Mouse (Mus musculus) kidney, embryonic 14.5 days (tissue): ENCODE results near the gene Ap3b1. TPM values are rescaled to one million over a fixed set of nuclear protein-coding genes. Genes with fewer than 3 reads are reported as not detected.

Experiments
- ATAC-seq: fragments of 200-750 bp; cut with Nextera tagmentation; 2 replicates; pipeline ENCODE4 v1.8.0; 2017; ENCODE audit warnings: moderate number of reproducible peaks, mild to moderate bottlenecking, moderate TSS enrichment, moderate library complexity; ENCODE audit not compliant: low FRiP score, low TSS enrichment
- H3K27ac ChIP-seq: fragments of 300-500 bp; sonication (generic); 2 replicates; pipeline ENCODE4 v1.5.1; 2014; ENCODE audit warnings: low read depth, mild to moderate bottlenecking, low read length, moderate library complexity, mixed read lengths
- H3K27me3 ChIP-seq: fragments of 300-500 bp; sonication (generic); 2 replicates; pipeline ENCODE4 v1.6.1; 2014; ENCODE audit warnings: mild to moderate bottlenecking, low read length; ENCODE audit not compliant: control insufficient read depth, insufficient read depth
- H3K36me3 ChIP-seq: fragments of 300-500 bp; sonication (generic); 2 replicates; pipeline ENCODE4 v1.6.1; 2014; ENCODE audit warnings: low read length, mixed read lengths; ENCODE audit not compliant: control insufficient read depth, insufficient read depth
- H3K4me1 ChIP-seq: fragments of 300-500 bp; sonication (generic); 2 replicates; pipeline ENCODE4 v1.6.1; 2014; ENCODE audit warnings: low read length, mixed read lengths; ENCODE audit not compliant: control insufficient read depth, insufficient read depth
- H3K4me2 ChIP-seq: fragments of 300-500 bp; sonication (generic); replicated peaks from 2 replicates; pipeline ENCODE4 v1.6.1; 2014; ENCODE audit warnings: low read depth, mild to moderate bottlenecking, low read length
- H3K4me3 ChIP-seq: fragments of 300-500 bp; sonication (generic); 2 replicates; pipeline ENCODE4 v1.5.1; 2014; ENCODE audit warnings: mild to moderate bottlenecking, low read length
- H3K9ac ChIP-seq: fragments of 300-500 bp; sonication (generic); 2 replicates; pipeline ENCODE4 v1.6.1; 2014; ENCODE audit warnings: low read depth, mild to moderate bottlenecking, low read length, moderate library complexity
- H3K9me3 ChIP-seq: fragments of 300-500 bp; sonication (generic); 2 replicates; pipeline ENCODE4 v1.6.1; 2016; ENCODE audit warnings: low read length; ENCODE audit not compliant: control insufficient read depth
- WGBS: fragments of 180-500 bp; shearing (Covaris S2); extraction: QIAGEN DNeasy Blood & Tissue Kit; methylation state at CpG from one replicate; pipeline ENCODE4 v1.1.7; 2014; 5-methylcytosine and 5-hydroxymethylcytosine counted together
- polyA plus RNA-seq: library from polyadenylated mRNA; unstranded; fragments of >200 nt; fragmentation: Nextera tagmentation; extraction: Ambion mirVana; gene quantifications from 2 replicates; pipeline ENCODE4 v1.2.1, GENCODE M21; 2014

Gene Ap3b1
- polyA plus RNA-seq, 1 experiment from 2014 or later: 51.4 TPM

GRCm38 (mm10) chr13:94423600-94423999 is 64.8 kb downstream of the Ap3b1 start:
- no peak overlapping the region for H3K27ac ChIP-seq
- H3K9me3 ChIP-seq: no peaks in the 10 kb centered on the region
- H3K27me3 ChIP-seq: no peaks in the 10 kb centered on the region
- ATAC-seq: no peak
- no peak overlapping the region for H3K4me3 ChIP-seq
- no peak overlapping the region for H3K4me2 ChIP-seq
- 92% methylated on average over 5 of the region's 5 CpGs for WGBS
- no peaks in the 10 kb centered on the region for H3K4me1 ChIP-seq
- H3K36me3 ChIP-seq: peaks cover 8% of the 10 kb centered on the region; the same call in 1 of the 2 replicates
- H3K9ac ChIP-seq: no peak overlapping the region

- Histone ChIP-seq H3K4me3 (no peak overlapping the region), H3K27ac (no peak overlapping the region), H3K27me3 (no peaks in the 10 kb centered on the region), H3K36me3 (no peaks in the 10 kb centered on the region; the same call in 1 of the 2 replicates), H3K9me3 (peaks cover 3% of the 10 kb centered on the region; the same call in 1 of the 2 replicates), H3K9ac (no peak overlapping the region), H3K4me1 (no peaks in the 10 kb centered on the region), H3K4me2 (no peak overlapping the region)
- 87% methylated on average over 2 of the region's 2 CpGs for WGBS
- no peak for ATAC-seq
These were observed 70.8 kb downstream of the Ap3b1 start for GRCm38 (mm10) chr13:94429567-94429966.

- no peak overlapping the region for H3K4me2 ChIP-seq
- no peaks in the 10 kb centered on the region for H3K4me1 ChIP-seq
- no peak overlapping the region for H3K4me3 ChIP-seq
- H3K27me3 ChIP-seq: no peaks in the 10 kb centered on the region
- H3K27ac ChIP-seq: no peak overlapping the region
- H3K9ac ChIP-seq: no peak overlapping the region
- ATAC-seq: no peak
- no peaks in the 10 kb centered on the region for H3K9me3 ChIP-seq
- H3K36me3 ChIP-seq: peaks cover 15% of the 10 kb centered on the region; the same call in 1 of the 2 replicates
- WGBS: 79% methylated on average over 5 of the region's 5 CpGs
These were observed 80.6 kb downstream of the Ap3b1 start for GRCm38 (mm10) chr13:94439386-94439785.

GRCm38 (mm10) chr13:94441199-94441598 is 82.4 kb downstream of the Ap3b1 start:
- Histone ChIP-seq H3K27ac (no peak overlapping the region), H3K9ac (no peak overlapping the region), H3K4me2 (no peak overlapping the region), H3K36me3 (peaks cover 12% of the 10 kb centered on the region; the same call in 1 of the 2 replicates), H3K4me1 (no peaks in the 10 kb centered on the region), H3K4me3 (no peak overlapping the region), H3K9me3 (no peaks in the 10 kb centered on the region), H3K27me3 (no peaks in the 10 kb centered on the region)
- no peak for ATAC-seq
- 76% methylated on average over 4 of the region's 4 CpGs for WGBS

GRCm38 (mm10) chr13:94443411-94443810 is 84.7 kb downstream of the Ap3b1 start:
- no peaks in the 10 kb centered on the region for H3K4me1 ChIP-seq
- no peak overlapping the region for H3K9ac ChIP-seq
- H3K4me3 ChIP-seq: no peak overlapping the region
- ATAC-seq: no peak
- no peaks in the 10 kb centered on the region for H3K9me3 ChIP-seq
- H3K4me2 ChIP-seq: no peak overlapping the region
- H3K27me3 ChIP-seq: no peaks in the 10 kb centered on the region
- peaks cover 16% of the 10 kb centered on the region; the same call in 1 of the 2 replicates for H3K36me3 ChIP-seq
- 71% methylated on average over 3 of the region's 3 CpGs for WGBS
- H3K27ac ChIP-seq: no peak overlapping the region

- no peaks in the 10 kb centered on the region for H3K27me3 ChIP-seq
- H3K36me3 ChIP-seq: peaks cover 17% of the 10 kb centered on the region; the same call in 1 of the 2 replicates
- H3K9ac ChIP-seq: no peak overlapping the region
- no peak overlapping the region for H3K4me2 ChIP-seq
- no peaks in the 10 kb centered on the region for H3K9me3 ChIP-seq
- no peak overlapping the region for H3K27ac ChIP-seq
- no peak for ATAC-seq
- no peak overlapping the region for H3K4me3 ChIP-seq
- WGBS: 77% methylated on average over 5 of the region's 5 CpGs
- no peaks in the 10 kb centered on the region for H3K4me1 ChIP-seq
These were observed 86.3 kb downstream of the Ap3b1 start for GRCm38 (mm10) chr13:94445103-94445502.

GRCm38 (mm10) chr13:94447003-94447402 is 88.2 kb downstream of the Ap3b1 start:
- Histone ChIP-seq H3K27me3 (no peaks in the 10 kb centered on the region), H3K27ac (no peak overlapping the region), H3K4me3 (no peak overlapping the region), H3K9me3 (no peaks in the 10 kb centered on the region), H3K9ac (no peak overlapping the region), H3K36me3 (peaks cover 15% of the 10 kb centered on the region; the same call in 1 of the 2 replicates), H3K4me1 (no peaks in the 10 kb centered on the region), H3K4me2 (no peak overlapping the region)
- no peak for ATAC-seq
- WGBS: 33% methylated on average over 4 of the region's 4 CpGs

GRCm38 (mm10) chr13:94449593-94449992 is 90.8 kb downstream of the Ap3b1 start:
- Histone ChIP-seq H3K4me2 (no peak overlapping the region), H3K4me3 (no peak overlapping the region), H3K27me3 (no peaks in the 10 kb centered on the region), H3K9ac (no peak overlapping the region), H3K36me3 (peaks cover 11% of the 10 kb centered on the region; the same call in 1 of the 2 replicates), H3K27ac (no peak overlapping the region), H3K9me3 (no peaks in the 10 kb centered on the region), H3K4me1 (no peaks in the 10 kb centered on the region)
- ATAC-seq: no peak
- WGBS: 81% methylated on average over 7 of the region's 7 CpGs

GRCm38 (mm10) chr13:94451229-94451628 is 92.5 kb downstream of the Ap3b1 start:
- no peaks in the 10 kb centered on the region for H3K27me3 ChIP-seq
- 0 out of 2 replicates have a peak, but pooled peaks have one; percentile 24 for ATAC-seq
- 62% methylated on average over 6 of the region's 6 CpGs for WGBS

More at GRCm38 (mm10) chr13:94451229-94451628, 92.5 kb downstream of the Ap3b1 start:
- Histone ChIP-seq H3K27ac (no peak overlapping the region), H3K9me3 (no peaks in the 10 kb centered on the region), H3K36me3 (peaks cover 18% of the 10 kb centered on the region; the same call in 1 of the 2 replicates), H3K4me1 (no peaks in the 10 kb centered on the region), H3K4me2 (no peak overlapping the region), H3K4me3 (no peak overlapping the region), H3K9ac (no peak overlapping the region)
